In the genomic region with DNA sequence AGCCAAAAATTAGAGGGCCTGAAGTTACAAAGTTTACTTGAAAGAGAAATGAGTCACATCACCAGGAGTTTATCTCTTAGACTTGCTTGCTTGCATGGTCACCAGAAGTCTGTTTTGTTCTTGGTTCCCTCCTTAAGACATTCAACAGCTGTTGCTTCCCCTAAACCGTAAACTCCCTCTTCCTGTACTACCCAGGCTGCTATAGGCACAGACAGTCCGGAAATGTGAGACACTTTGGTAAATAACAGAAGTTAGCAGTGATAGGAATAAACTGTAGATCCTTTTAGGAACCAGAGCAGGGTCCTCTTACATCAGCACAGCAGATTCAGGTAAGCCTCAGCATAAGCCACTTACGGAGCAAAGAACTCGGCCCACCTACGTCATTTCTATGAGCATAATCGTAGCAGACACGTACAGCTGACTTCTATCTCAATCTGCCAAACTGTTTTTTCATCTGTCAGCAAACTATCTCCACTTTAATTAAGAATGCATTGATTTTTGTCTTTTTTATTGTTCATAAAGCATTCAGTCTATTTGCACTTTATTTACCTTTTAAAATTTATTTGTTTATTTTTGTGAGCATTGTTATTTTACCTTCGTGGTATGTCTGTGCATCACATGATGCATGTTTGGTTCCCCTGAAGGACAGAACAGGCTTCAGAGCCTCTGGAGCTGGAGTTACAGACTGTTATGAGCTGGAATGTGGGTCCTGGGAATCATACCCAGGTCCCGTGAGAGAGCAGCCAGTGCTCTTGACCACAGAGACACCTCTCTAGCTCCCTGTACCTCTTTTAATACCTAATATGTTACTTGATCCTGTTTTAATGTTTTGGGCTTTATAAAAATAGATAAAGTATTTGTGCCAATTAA, we compare ENCODE assay signal across 11 mouse cellular contexts. TPM values are rescaled to one million over a fixed set of nuclear protein-coding genes. Genes with fewer than 3 reads are reported as not detected.
DNase-seq lines count a peak whose midpoint lies in the region; ATAC-seq and TF ChIP-seq lines count a peak whose summit lies in the region.
"Had no signal": no experiment of that assay in that cellular context is flagged by ENCODE, and none has a peak within 500 bp of the region (broad histone marks: within the 10 kb centered on the region; RNA-seq: fewer than 3 reads in every experiment).

No protein-coding gene starts in this region.

- 64% methylated on average over 9 of the region's 9 CpGs for WGBS in liver, adult 2 months
- 56% methylated on average over 9 of the region's 9 CpGs for WGBS in heart, embryonic 11.5 days (ENCODE audit: insufficient replicate concordance)
- WGBS in liver, embryonic 16.5 days (ENCODE audit: insufficient replicate concordance) = 12% methylated on average over 9 of the region's 9 CpGs
- whole genome bisulfite sequencing in stomach, embryonic 14.5 days = 36% methylated on average over 9 of the region's 9 CpGs
- 82% methylated on average over 9 of the region's 9 CpGs for WGBS in hindbrain, postnatal 0 days

- no peak overlapping the region for H3K9ac ChIP-seq in liver, adult 2 months (ENCODE audit: low read depth, low read length)
- no peak overlapping the region for H3K9ac ChIP-seq in heart, embryonic 11.5 days (ENCODE audit: low read depth, low read length)
- no peak overlapping the region for H3K9ac ChIP-seq in liver, embryonic 16.5 days (ENCODE audit: low read depth, low read length)
- no peak overlapping the region for H3K9ac ChIP-seq in stomach, embryonic 14.5 days (replicated peaks; ENCODE audit: low read depth, low read length)
- no peak overlapping the region for H3K9ac ChIP-seq in hindbrain, postnatal 0 days (replicated peaks; ENCODE audit: low read length)

- no peak overlapping the region for H3K27ac ChIP-seq in liver, adult 2 months (replicated peaks; ENCODE audit: insufficient read depth, low read depth, low read length)
- no peak overlapping the region for H3K27ac ChIP-seq in heart, embryonic 11.5 days (ENCODE audit: low read depth, low read length)
- H3K27ac ChIP-seq in liver, embryonic 16.5 days (ENCODE audit: low read length) = 0 out of 2 replicates have a peak overlapping the region, but pooled peaks have one; percentile 41
- peak overlapping the region; percentile 48; the same call in 1 of the 2 replicates for H3K27ac ChIP-seq in stomach, embryonic 14.5 days (ENCODE audit: low read length)
- no peak overlapping the region for H3K27ac ChIP-seq in hindbrain, postnatal 0 days
- H3K27ac ChIP-seq: embryonic facial prominence, embryonic 10.5 days had no signal

- H3K79me2 ChIP-seq in liver, adult 2 months (ENCODE audit: control insufficient read depth, insufficient read depth, low read length) = no peaks in the 10 kb centered on the region

- no peaks in the 10 kb centered on the region for H3K36me3 ChIP-seq in liver, adult 2 months (ENCODE audit: control insufficient read depth, insufficient read depth, low read length)
- H3K36me3 ChIP-seq in heart, embryonic 11.5 days (ENCODE audit: control insufficient read depth, insufficient read depth, low read length) = no peaks in the 10 kb centered on the region
- no peaks in the 10 kb centered on the region for H3K36me3 ChIP-seq in liver, embryonic 16.5 days (ENCODE audit: control insufficient read depth, insufficient read depth)
- no peaks in the 10 kb centered on the region for H3K36me3 ChIP-seq in stomach, embryonic 14.5 days (ENCODE audit: control insufficient read depth, insufficient read depth, low read length)
- H3K36me3 ChIP-seq in hindbrain, postnatal 0 days (ENCODE audit: insufficient read depth, low read length) = no peaks in the 10 kb centered on the region
- H3K36me3 ChIP-seq: embryonic facial prominence, embryonic 10.5 days had no signal

- intact Hi-C loops in left cerebral cortex, postnatal 25 days (cut with DNase I) = no loop called here

- no peaks in the 10 kb centered on the region for H3K9me3 ChIP-seq in heart, embryonic 11.5 days (replicated peaks; ENCODE audit: control insufficient read depth, low read length)
- H3K9me3 ChIP-seq in liver, embryonic 16.5 days (replicated peaks; ENCODE audit: control insufficient read depth, low read length) = no peaks in the 10 kb centered on the region
- H3K9me3 ChIP-seq in stomach, embryonic 14.5 days (ENCODE audit: control insufficient read depth, low read depth, low read length) = no peaks in the 10 kb centered on the region
- H3K9me3 ChIP-seq in hindbrain, postnatal 0 days (ENCODE audit: low read length) = no peaks in the 10 kb centered on the region
- H3K9me3 ChIP-seq: embryonic facial prominence, embryonic 10.5 days had no signal

- ATAC-seq in heart, embryonic 11.5 days (replicated peaks; ENCODE audit: insufficient number of reproducible peaks, low FRiP score, low TSS enrichment) = 0 out of 2 replicates have a peak, but pooled peaks have one; percentile 42
- peak; percentile 39 for ATAC-seq in liver, embryonic 16.5 days (ENCODE audit: low read depth)
- ATAC-seq in stomach, embryonic 14.5 days (ENCODE audit: insufficient number of reproducible peaks, insufficient read depth, low FRiP score, low read depth) = peak; percentile 71; the same call in 1 of the 2 replicates
- ATAC-seq in hindbrain, postnatal 0 days = no peak

- no peaks in the 10 kb centered on the region for H3K27me3 ChIP-seq in liver, adult 2 months (ENCODE audit: control insufficient read depth, insufficient read depth, low read length)
- H3K27me3 ChIP-seq in heart, embryonic 11.5 days (ENCODE audit: control insufficient read depth, insufficient read depth, low read length) = no peaks in the 10 kb centered on the region
- H3K27me3 ChIP-seq in liver, embryonic 16.5 days (ENCODE audit: control insufficient read depth, insufficient read depth, low read depth, low read length) = no peaks in the 10 kb centered on the region
- no peaks in the 10 kb centered on the region for H3K27me3 ChIP-seq in stomach, embryonic 14.5 days (ENCODE audit: control insufficient read depth, insufficient read depth, low read length)
- no peaks in the 10 kb centered on the region for H3K27me3 ChIP-seq in hindbrain, postnatal 0 days (ENCODE audit: insufficient read depth, low read length)
- H3K27me3 ChIP-seq: megakaryocyte, embryonic 14.5 days had no signal

- peak; percentile 16 for DNase-seq in liver, adult 2 months (ENCODE audit: extremely low read depth, low read depth, low spot score)
- DNase-seq in liver = no peak
- DNase-seq in urinary bladder, postnatal 14 days (ENCODE audit: low spot score) = no peak
- DNase-seq in hindbrain, postnatal 0 days (ENCODE audit: low spot score) = no peak
- no peak for DNase-seq in left cerebral cortex, postnatal 25 days (ENCODE audit: low spot score in 2 of 2)
- DNase-seq: thymus, postnatal 36 days had no signal

- TF ChIP-seq CTCF in liver, adult 2 months (IDR thresholded peaks at IDR 0.05; ENCODE audit: low read depth, low read length) = no peak
- no peak for TF ChIP-seq CTCF in hindbrain, postnatal 0 days (IDR thresholded peaks at IDR 0.05; ENCODE audit: low read depth)

- TF ChIP-seq POLR2A in liver, adult 2 months (IDR thresholded peaks at IDR 0.05; ENCODE audit: extremely low read depth, insufficient read depth, low read length) = no peak

- H3K4me1 ChIP-seq in liver, adult 2 months (ENCODE audit: control insufficient read depth, insufficient read depth, low read length) = no peaks in the 10 kb centered on the region
- H3K4me1 ChIP-seq in heart, embryonic 11.5 days (ENCODE audit: control insufficient read depth, insufficient read depth, low read length) = no peaks in the 10 kb centered on the region
- no peaks in the 10 kb centered on the region for H3K4me1 ChIP-seq in liver, embryonic 16.5 days (ENCODE audit: control insufficient read depth, low read depth, low read length)
- H3K4me1 ChIP-seq in stomach, embryonic 14.5 days (ENCODE audit: control insufficient read depth, insufficient read depth, low read length) = no peaks in the 10 kb centered on the region
- H3K4me1 ChIP-seq in hindbrain, postnatal 0 days (ENCODE audit: insufficient read depth, low read length) = no peaks in the 10 kb centered on the region
- H3K4me1 ChIP-seq: embryonic facial prominence, embryonic 10.5 days; megakaryocyte, embryonic 14.5 days had no signal

- H3K4me2 ChIP-seq in heart, embryonic 11.5 days = no peak overlapping the region
- H3K4me2 ChIP-seq in liver, embryonic 16.5 days (ENCODE audit: low read depth, low read length) = 0 out of 2 replicates have a peak overlapping the region, but pooled peaks have one; percentile 24
- H3K4me2 ChIP-seq in stomach, embryonic 14.5 days (replicated peaks; ENCODE audit: low read depth, low read length) = no peak overlapping the region
- H3K4me2 ChIP-seq in hindbrain, postnatal 0 days (ENCODE audit: low read depth, low read length) = no peak overlapping the region

- no peak overlapping the region for H3K4me3 ChIP-seq in liver, adult 2 months (ENCODE audit: insufficient read depth, low read depth, low read length)
- H3K4me3 ChIP-seq in heart, embryonic 11.5 days (ENCODE audit: low read depth, low read length) = no peak overlapping the region
- peak overlapping the region; percentile 22; the same call in 1 of the 2 replicates for H3K4me3 ChIP-seq in liver, embryonic 16.5 days (ENCODE audit: low read depth, low read length)
- no peak overlapping the region for H3K4me3 ChIP-seq in stomach, embryonic 14.5 days (ENCODE audit: low read depth, low read length)
- no peak overlapping the region for H3K4me3 ChIP-seq in hindbrain, postnatal 0 days (ENCODE audit: low read length)
- H3K4me3 ChIP-seq: embryonic facial prominence, embryonic 10.5 days; megakaryocyte, embryonic 14.5 days had no signal

RNA-seq across cellular contexts. Expression of a gene that starts 58.9 kb away (rescaled TPM):
- 9.5 and 12.0 TPM in 2 replicates for total RNA-seq in liver, adult 2 months (2014; rRNA removed)
- polyA plus RNA-seq in liver, adult 2 months (2012; rRNA removed) = 2.8 and 3.0 TPM in 2 replicates
- polyA plus RNA-seq in heart, embryonic 11.5 days (2014; fragmentation: Nextera tagmentation; extraction: Ambion mirVana) = 96.5 and 115 TPM in 2 replicates
- polyA plus RNA-seq in liver, embryonic 16.5 days (2015; fragmentation: Nextera tagmentation; extraction: Ambion mirVana) = 6.7 and 7.4 TPM in 2 replicates
- 126 and 139 TPM in 2 replicates for polyA plus RNA-seq in stomach, embryonic 14.5 days (2014; fragmentation: Nextera tagmentation; extraction: Ambion mirVana)
- total RNA-seq in hindbrain, postnatal 0 days (2014; rRNA removed) = 199 and 221 TPM in 2 replicates
- polyA plus RNA-seq in hindbrain, postnatal 0 days (2015; fragmentation: Nextera tagmentation; extraction: Ambion mirVana) = 208 and 232 TPM in 2 replicates
- total RNA-seq in left cerebral cortex, postnatal 25 days (2021) = 10 to 100 TPM; 38.2 to 39.9 TPM

Comparison
In these comparisons a context has a peak if more than half of its experiments do, and no peak if none do; other contexts are left out.
1. H3K27ac ChIP-seq: peak in liver, embryonic 16.5 days (single experiment) and stomach, embryonic 14.5 days (single experiment); none in liver, adult 2 months (single experiment), heart, embryonic 11.5 days (single experiment) and hindbrain, postnatal 0 days (single experiment).
2. RNA of a gene that starts 58.9 kb away (polyA plus RNA-seq): 208 to 232 TPM in hindbrain, postnatal 0 days, 126 to 139 TPM in stomach, embryonic 14.5 days and 96.5 to 115 TPM in heart, embryonic 11.5 days; 6.7 to 7.4 TPM in liver, embryonic 16.5 days and 2.8 to 3.0 TPM in liver, adult 2 months; every median in the first group is over 10 times any median in the second.